Mouse (Mus musculus): Measurements from ENCODE around the gene Kif19a.

Gene Kif19a

GRCm38 (mm10) chr11:114764820-114765818, at the start of gene Kif19a:
Gene Kif19a (plus strand): TSS chr11:114765388.
- Histone ChIP-seq H3K36me3 (ENCODE audit: control insufficient read depth, insufficient read depth, low read length, poor library complexity, severe bottlenecking) (no peaks in the 10 kb centered on the region), H3K27me3 (ENCODE audit: control insufficient read depth, insufficient read depth, low read length, poor library complexity, severe bottlenecking) (no peaks in the 10 kb centered on the region)
- peak; percentile 76 for DNase-seq (ENCODE audit: low read depth, low spot score)

DNA sequence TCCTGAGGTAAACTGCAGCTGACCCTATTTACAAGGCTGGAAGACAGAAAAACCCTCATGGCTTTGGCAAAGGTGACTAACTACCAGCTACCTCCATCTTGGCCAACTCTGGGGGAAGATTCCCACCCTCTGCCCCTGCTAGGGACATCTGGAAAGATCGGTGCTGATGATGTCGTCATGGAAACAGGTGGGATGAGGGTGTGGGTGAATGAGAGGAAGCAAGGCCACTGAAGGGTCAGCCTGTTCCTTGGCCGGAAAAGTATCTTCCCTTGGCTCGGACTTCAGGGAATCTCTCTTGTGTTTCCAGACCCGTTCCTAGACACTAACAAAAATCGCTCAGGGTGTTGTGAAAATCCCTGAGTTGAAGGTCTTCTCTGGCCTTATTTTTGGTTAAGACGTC, 49.7 kb upstream of the Kif19a start:
- H3K27me3 ChIP-seq (ENCODE audit: control insufficient read depth, insufficient read depth, low read length, poor library complexity, severe bottlenecking) = no peaks in the 10 kb centered on the region; the same call in 1 of the 2 replicates
- DNase-seq (ENCODE audit: low read depth, low spot score) = no peak
- no peaks in the 10 kb centered on the region for H3K36me3 ChIP-seq (ENCODE audit: control insufficient read depth, insufficient read depth, low read length, poor library complexity, severe bottlenecking)

DNA sequence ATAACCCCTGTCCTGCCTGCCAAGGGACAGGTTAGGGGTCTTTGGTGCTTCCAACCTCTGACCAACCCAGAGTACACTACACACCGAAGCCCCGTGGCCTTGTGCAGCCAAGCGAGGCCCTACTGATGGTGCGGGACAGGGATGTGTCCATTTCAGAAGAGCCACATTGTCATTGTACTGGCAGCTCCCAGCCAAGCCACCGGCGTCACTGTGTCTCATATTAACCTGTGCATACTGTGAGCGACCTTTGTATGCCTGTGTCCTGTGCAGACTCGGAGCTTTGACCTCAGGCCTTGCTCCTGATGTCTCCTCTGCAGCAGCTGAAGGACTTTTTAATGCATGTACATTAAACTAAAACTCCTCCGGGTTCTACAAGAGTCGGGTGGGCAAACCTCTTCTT, 44.7 kb upstream of the Kif19a start:
- no peaks in the 10 kb centered on the region; the same call in 1 of the 2 replicates for H3K27me3 ChIP-seq (ENCODE audit: control insufficient read depth, insufficient read depth, low read length, poor library complexity, severe bottlenecking)
- no peak for DNase-seq (ENCODE audit: low read depth, low spot score)
- H3K36me3 ChIP-seq (ENCODE audit: control insufficient read depth, insufficient read depth, low read length, poor library complexity, severe bottlenecking) = no peaks in the 10 kb centered on the region

- Histone ChIP-seq H3K27me3 (ENCODE audit: control insufficient read depth, insufficient read depth, low read length, poor library complexity, severe bottlenecking) (no peaks in the 10 kb centered on the region; the same call in none of the 2 replicates), H3K36me3 (ENCODE audit: control insufficient read depth, insufficient read depth, low read length, poor library complexity, severe bottlenecking) (no peaks in the 10 kb centered on the region)
- no peak for DNase-seq (ENCODE audit: low read depth, low spot score)
These were observed 42.8 kb upstream of the Kif19a start for GRCm38 (mm10) chr11:114722438-114722837.

- no peaks in the 10 kb centered on the region for H3K36me3 ChIP-seq (ENCODE audit: control insufficient read depth, insufficient read depth, low read length, poor library complexity, severe bottlenecking)
These were observed 42.2 kb upstream of the Kif19a start for GRCm38 (mm10) chr11:114723030-114723429.

GRCm38 (mm10) chr11:114724787-114725590, 40.2 kb upstream of the Kif19a start:
- no peaks in the 10 kb centered on the region; the same call in none of the 2 replicates for H3K27me3 ChIP-seq (ENCODE audit: control insufficient read depth, insufficient read depth, low read length, poor library complexity, severe bottlenecking)
- no peaks in the 10 kb centered on the region for H3K36me3 ChIP-seq (ENCODE audit: control insufficient read depth, insufficient read depth, low read length, poor library complexity, severe bottlenecking)
- no peak for DNase-seq (ENCODE audit: low read depth, low spot score)

More at GRCm38 (mm10) chr11:114723030-114723429, 42.2 kb upstream of the Kif19a start:
- H3K27me3 ChIP-seq (ENCODE audit: control insufficient read depth, insufficient read depth, low read length, poor library complexity, severe bottlenecking) = no peaks in the 10 kb centered on the region; the same call in none of the 2 replicates
- DNase-seq (ENCODE audit: low read depth, low spot score) = no peak

DNA sequence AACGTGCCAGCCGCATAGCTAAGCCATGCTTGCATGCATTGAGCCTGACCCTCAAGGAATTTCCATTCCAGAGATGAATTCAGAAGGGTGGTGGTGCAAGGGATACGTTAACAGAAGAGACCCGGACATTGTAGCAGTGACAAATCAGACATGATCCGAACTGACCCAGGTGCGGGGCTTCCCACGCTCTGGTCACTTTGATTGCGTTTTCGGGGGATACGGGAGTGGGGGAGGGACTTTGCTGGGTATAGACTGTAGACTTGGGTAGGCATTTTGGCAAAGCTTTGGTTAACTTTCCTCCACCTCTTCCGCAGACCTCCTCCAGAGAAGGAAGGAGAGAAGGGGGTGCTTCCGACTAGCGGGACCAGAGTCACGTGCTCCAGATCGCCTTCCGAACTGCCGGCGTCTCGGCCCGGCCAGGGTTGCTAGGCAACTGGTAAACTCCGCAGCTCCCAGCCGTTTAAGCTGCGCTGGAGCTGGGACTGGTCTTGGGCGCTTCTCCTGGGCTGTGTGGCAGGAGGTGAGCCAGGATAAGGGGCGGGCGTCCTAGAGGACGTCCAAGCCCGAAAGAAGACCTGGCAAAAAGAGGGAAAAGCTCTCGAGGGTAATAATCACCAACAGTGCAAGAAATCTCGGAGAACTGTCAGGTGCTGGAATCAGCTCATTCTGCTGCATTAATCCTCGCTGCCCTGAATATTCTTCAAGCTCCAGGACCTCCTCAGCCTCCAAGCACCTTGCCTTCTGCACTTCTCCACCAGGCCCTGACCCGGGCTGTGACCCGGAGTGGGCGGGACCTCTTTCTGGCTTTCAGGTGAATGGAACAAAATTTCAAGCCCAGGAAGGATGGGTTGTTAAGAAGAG, 38.0 kb upstream of the Kif19a start, which contains the start of gene Dnaic2:
TSS of gene Dnaic2 (plus strand) at position 444 of the 861 bp plus-strand sequence.
- H3K36me3 ChIP-seq (ENCODE audit: control insufficient read depth, insufficient read depth, low read length, poor library complexity, severe bottlenecking) = no peaks in the 10 kb centered on the region
- peak; percentile 53 for DNase-seq (ENCODE audit: low read depth, low spot score)
- no peaks in the 10 kb centered on the region; the same call in 1 of the 2 replicates for H3K27me3 ChIP-seq (ENCODE audit: control insufficient read depth, insufficient read depth, low read length, poor library complexity, severe bottlenecking)

DNA sequence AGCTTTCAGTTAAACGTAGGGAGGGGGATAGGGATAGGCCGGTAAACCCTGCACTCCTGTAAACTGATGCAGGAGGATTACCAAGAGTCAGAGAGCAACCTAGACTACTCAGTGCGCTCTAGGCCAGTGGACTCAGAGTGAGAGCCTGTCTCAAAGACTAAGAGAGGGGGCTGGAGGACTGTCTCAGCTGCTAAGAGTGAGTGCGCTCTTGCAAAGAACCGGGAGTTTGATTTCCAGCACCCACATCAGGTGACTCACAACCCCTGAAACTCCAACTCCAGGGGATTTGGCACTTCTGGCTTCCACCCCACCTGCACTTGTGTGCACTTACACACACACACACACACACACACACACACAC, 37.4 kb upstream of the Kif19a start:
- Histone ChIP-seq H3K36me3 (ENCODE audit: control insufficient read depth, insufficient read depth, low read length, poor library complexity, severe bottlenecking) (no peaks in the 10 kb centered on the region), H3K27me3 (ENCODE audit: control insufficient read depth, insufficient read depth, low read length, poor library complexity, severe bottlenecking) (no peaks in the 10 kb centered on the region; the same call in 1 of the 2 replicates)
- DNase-seq (ENCODE audit: low read depth, low spot score) = no peak

DNA sequence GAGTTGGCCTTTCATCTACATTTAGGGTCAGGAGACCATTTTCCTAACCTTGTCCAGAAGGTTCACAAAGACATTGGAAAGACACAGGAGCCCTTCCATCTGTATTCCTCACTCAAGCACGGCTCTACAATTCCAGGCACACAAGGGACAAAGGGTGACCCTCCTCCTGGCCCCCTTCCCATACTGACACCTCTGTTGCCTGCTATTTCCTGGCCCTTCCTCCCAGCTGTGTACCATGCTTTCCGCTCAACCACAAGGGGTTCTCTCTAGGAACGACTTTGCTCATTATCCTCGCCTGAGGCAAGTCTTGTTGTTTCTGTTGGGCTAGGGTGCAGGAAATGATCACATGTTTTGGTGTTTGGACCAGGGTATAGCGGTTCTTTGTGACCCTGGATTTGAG, 36.9 kb upstream of the Kif19a start:
- no peaks in the 10 kb centered on the region for H3K36me3 ChIP-seq (ENCODE audit: control insufficient read depth, insufficient read depth, low read length, poor library complexity, severe bottlenecking)
- H3K27me3 ChIP-seq (ENCODE audit: control insufficient read depth, insufficient read depth, low read length, poor library complexity, severe bottlenecking) = no peaks in the 10 kb centered on the region; the same call in 1 of the 2 replicates
- DNase-seq (ENCODE audit: low read depth, low spot score) = no peak

- DNase-seq (ENCODE audit: low read depth, low spot score) = no peak
- Histone ChIP-seq H3K27me3 (ENCODE audit: control insufficient read depth, insufficient read depth, low read length, poor library complexity, severe bottlenecking) (no peaks in the 10 kb centered on the region; the same call in 1 of the 2 replicates), H3K36me3 (ENCODE audit: control insufficient read depth, insufficient read depth, low read length, poor library complexity, severe bottlenecking) (no peaks in the 10 kb centered on the region)
These were observed 35.3 kb upstream of the Kif19a start for GRCm38 (mm10) chr11:114729832-114730363.

GRCm38 (mm10) chr11:114731711-114732110, 33.5 kb upstream of the Kif19a start:
- peak; percentile 33 for DNase-seq (ENCODE audit: low read depth, low spot score)
- H3K36me3 ChIP-seq (ENCODE audit: control insufficient read depth, insufficient read depth, low read length, poor library complexity, severe bottlenecking) = no peaks in the 10 kb centered on the region

DNA sequence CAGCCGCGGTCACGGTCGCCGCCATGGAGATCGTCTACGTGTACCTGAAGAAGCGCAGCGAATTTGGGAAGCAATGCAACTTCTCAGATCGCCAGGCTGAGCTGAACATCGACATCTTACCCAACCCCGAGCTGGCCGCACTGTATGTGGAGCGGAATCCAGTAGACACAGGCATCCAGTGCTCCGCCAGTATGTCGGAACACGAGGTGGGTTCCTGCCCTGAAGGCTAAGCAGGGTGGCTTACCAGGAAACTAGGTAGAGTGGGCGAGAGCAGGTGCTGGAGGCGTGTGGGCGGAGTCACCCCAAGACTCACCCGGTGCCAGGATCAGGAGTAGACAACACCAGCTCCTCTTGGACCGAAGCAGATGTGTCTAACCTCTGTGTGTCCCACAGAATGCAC, 32.3 kb upstream of the Kif19a start:
- no peaks in the 10 kb centered on the region for H3K27me3 ChIP-seq (ENCODE audit: control insufficient read depth, insufficient read depth, low read length, poor library complexity, severe bottlenecking)
- no peak for DNase-seq (ENCODE audit: low read depth, low spot score)
- no peaks in the 10 kb centered on the region for H3K36me3 ChIP-seq (ENCODE audit: control insufficient read depth, insufficient read depth, low read length, poor library complexity, severe bottlenecking)

More at GRCm38 (mm10) chr11:114731711-114732110, 33.5 kb upstream of the Kif19a start:
- no peaks in the 10 kb centered on the region; the same call in 1 of the 2 replicates for H3K27me3 ChIP-seq (ENCODE audit: control insufficient read depth, insufficient read depth, low read length, poor library complexity, severe bottlenecking)

DNA sequence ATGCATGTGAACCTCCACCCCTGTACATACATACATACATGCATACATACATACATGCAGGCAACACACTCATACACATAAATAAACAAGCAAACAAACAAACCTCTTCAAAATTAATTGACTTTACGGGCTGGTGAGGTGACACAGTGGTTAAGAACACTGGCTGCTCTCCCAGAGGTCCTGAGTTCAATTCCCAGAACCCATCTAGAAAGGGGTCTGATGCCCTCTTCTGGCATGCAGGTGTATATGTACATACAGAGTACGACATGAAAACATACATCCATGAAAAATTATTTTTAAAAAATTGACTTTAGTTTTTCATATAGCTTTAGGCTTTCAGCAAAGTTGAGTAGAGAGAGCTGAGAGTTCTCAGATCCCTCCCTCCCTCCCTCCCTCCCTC, 29.1 kb upstream of the Kif19a start:
- Histone ChIP-seq H3K27me3 (ENCODE audit: control insufficient read depth, insufficient read depth, low read length, poor library complexity, severe bottlenecking) (no peaks in the 10 kb centered on the region), H3K36me3 (ENCODE audit: control insufficient read depth, insufficient read depth, low read length, poor library complexity, severe bottlenecking) (no peaks in the 10 kb centered on the region)
- DNase-seq (ENCODE audit: low read depth, low spot score) = no peak

Measured in splenic B cell, adult 2 months (primary cell).